Mouse (Mus musculus) cortical plate, adult 2 months (tissue): ENCODE measurements around the gene Ttbk1. TPM values are rescaled to one million over a fixed set of nuclear protein-coding genes. Genes with fewer than 3 reads are reported as not detected.

Experiments used
- H3K27ac ChIP-seq: fragments of 200-500 bp; 2 replicates; pipeline ENCODE4 v1.5.1; 2012; ENCODE audit warnings: low read length, control low read depth, inconsistent platforms; ENCODE audit not compliant: insufficient read depth
- H3K4me1 ChIP-seq: fragments of 200-500 bp; 2 replicates; pipeline ENCODE4 v1.6.1; 2011; ENCODE audit warnings: low read length; ENCODE audit not compliant: control insufficient read depth, insufficient read depth
- H3K4me3 ChIP-seq: fragments of 200-500 bp; 2 replicates; pipeline ENCODE4 v1.5.1; 2011; ENCODE audit warnings: mild to moderate bottlenecking, low read length, control low read depth; ENCODE audit not compliant: insufficient read depth
- CTCF ChIP-seq: fragments of 200-500 bp; IDR thresholded peaks from 2 replicates; pipeline ENCODE4 v1.5.1; 2011; ENCODE audit warnings: mild to moderate bottlenecking, control low read depth, low read length; ENCODE audit not compliant: insufficient read depth; ENCODE audit errors: extremely low read depth
- POLR2A ChIP-seq: fragments of 200-500 bp; IDR thresholded peaks from 2 replicates; pipeline ENCODE4 v1.6.1; 2011; ENCODE audit warnings: mild to moderate bottlenecking, low read length, control low read depth; ENCODE audit not compliant: insufficient read depth; ENCODE audit errors: extremely low read depth
- polyA plus RNA-seq: library from polyadenylated mRNA; depleted of rRNA; stranded (reverse); fragments of >200 nt; gene quantifications from 2 replicates; pipeline ENCODE4 v1.2.3, GENCODE M21; 2012; rRNA removed

Ttbk1 gene
- 56.2 and 57.3 TPM in 2 replicates for polyA plus RNA-seq

GRCm38 (mm10) chr17:46487431-46487830 lies at the start of gene Ttbk1:
Ttbk1 (minus strand) TSS chr17:46487675.
- H3K27ac ChIP-seq: peak within 1 kb of the TSS; percentile 50
- peak within 1 kb of the TSS; percentile 67 for H3K4me3 ChIP-seq
- TF ChIP-seq CTCF: no peak
- TF ChIP-seq POLR2A: peak; percentile 27; the same call in 1 of the 2 replicates
- H3K4me1 ChIP-seq: peaks cover 5% of the 10 kb centered on the region

GRCm38 (mm10) chr17:46525579-46526307 lies 38.3 kb upstream of the Ttbk1 start:
- Histone ChIP-seq H3K27ac (no peak overlapping the region), H3K4me1 (no peaks in the 10 kb centered on the region), H3K4me3 (no peak overlapping the region)
- no peak for TF ChIP-seq POLR2A
- peak; percentile 77 for TF ChIP-seq CTCF

DNA sequence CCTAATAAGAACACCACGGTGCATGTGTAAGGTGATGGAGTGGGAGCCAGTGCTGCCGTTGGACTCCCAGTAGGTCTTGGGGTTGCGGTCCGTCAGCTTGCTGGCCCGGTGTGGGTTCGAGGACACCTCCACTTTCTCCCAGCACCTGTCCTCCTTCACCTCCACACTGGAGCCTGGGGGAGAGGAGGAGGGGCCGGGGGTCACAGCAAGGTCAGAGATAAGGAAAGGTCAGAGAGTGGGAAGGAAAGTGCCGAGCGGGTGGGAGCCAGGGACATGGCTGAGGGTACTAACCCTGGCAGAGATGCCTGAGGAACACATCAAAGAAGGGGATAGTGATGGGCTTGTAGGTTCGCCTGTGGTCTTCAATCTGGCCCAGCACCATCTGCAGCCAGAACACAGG lies 37.6 kb upstream of the Ttbk1 start:
- Histone ChIP-seq H3K4me3 (no peak overlapping the region), H3K4me1 (no peaks in the 10 kb centered on the region), H3K27ac (no peak overlapping the region)
- TF ChIP-seq CTCF (no peak), POLR2A (no peak)

GRCm38 (mm10) chr17:46521963-46522668 lies 34.6 kb upstream of the Ttbk1 start:
- no peak overlapping the region for H3K27ac ChIP-seq
- H3K4me3 ChIP-seq: no peak overlapping the region
- TF ChIP-seq CTCF (no peak), POLR2A (no peak)
- no peaks in the 10 kb centered on the region for H3K4me1 ChIP-seq

GRCm38 (mm10) chr17:46521174-46521573 lies 33.7 kb upstream of the Ttbk1 start:
- Histone ChIP-seq H3K27ac (no peak overlapping the region), H3K4me3 (no peak overlapping the region), H3K4me1 (no peaks in the 10 kb centered on the region)
- no peak for TF ChIP-seq CTCF
- TF ChIP-seq POLR2A: no peak

DNA sequence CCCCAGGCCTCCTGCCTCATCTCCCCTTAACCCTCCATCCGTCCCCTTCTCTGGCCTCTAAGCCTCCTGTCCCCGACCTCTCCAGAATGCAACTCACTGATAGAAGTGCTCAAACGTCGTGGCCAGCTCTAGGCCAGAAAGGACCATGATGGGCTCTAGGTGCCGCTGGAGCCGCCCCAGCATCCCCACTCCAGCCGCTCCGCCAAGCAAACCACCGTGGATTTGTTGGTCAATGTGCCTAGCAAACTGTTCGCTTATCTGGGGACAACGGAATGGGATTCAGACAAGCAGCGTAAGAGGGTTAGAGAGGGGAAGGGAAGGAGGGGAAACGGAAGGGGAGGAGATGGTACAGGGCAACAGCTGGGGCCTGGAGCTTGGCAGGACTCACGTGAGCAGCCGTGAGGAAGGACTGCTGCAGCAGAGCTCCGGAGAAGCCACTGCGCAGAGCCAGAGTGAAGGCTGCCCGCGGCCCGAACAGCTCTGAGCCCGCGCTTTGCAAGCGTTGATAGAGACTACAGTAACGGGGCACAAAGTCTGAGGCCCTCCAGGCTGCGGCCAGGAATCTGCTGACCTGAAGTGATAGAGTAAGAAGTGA lies 33.0 kb upstream of the Ttbk1 start:
- H3K4me3 ChIP-seq: no peak overlapping the region
- no peak overlapping the region for H3K27ac ChIP-seq
- TF ChIP-seq POLR2A (no peak), CTCF (no peak)
- H3K4me1 ChIP-seq: no peaks in the 10 kb centered on the region

DNA sequence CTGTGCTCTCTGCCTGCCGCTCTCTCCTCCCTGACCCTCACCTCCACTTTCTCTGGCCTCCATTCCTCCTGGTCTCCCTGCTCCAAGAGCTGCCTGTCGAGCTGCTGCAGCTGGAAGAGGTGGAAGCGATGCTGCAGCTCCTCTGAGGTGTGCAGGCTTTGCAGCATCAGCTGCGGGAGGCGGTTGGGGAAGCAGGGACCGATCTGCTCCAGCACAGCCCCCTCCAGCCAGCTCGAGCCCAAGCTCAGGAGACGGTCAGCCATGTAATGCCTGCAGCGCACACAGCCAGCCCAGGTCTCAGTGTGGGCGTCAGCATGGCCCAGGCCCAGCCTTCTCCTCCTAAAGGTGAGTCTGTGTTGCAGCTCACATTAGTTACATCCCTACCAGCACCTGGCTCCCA lies 32.5 kb upstream of the Ttbk1 start:
- no peak overlapping the region for H3K4me3 ChIP-seq

DNA sequence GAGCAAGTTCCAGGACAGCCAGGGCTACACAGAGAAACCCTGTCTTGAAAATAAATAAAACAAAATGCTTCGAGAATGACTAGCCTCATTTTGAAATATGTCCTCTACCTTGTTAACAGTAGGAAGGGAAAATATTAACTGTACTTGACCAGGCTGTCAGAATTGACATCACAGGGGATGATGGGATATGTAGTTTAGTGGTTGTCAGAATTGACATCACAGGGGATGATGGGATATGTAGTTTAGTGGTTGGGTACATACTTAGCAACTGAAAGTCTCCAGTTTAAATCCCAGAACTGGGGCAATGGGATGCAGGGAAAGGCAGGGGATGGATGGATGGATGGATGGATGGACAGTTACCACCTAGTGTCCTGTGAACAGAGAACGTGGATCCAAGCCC lies 25.9 kb upstream of the Ttbk1 start:
- no peak overlapping the region for H3K27ac ChIP-seq
- TF ChIP-seq POLR2A (no peak), CTCF (no peak)
- no peaks in the 10 kb centered on the region for H3K4me1 ChIP-seq
- H3K4me3 ChIP-seq: no peak overlapping the region

More for the DNA sequence above, 32.5 kb upstream of the Ttbk1 start:
- TF ChIP-seq POLR2A (no peak), CTCF (no peak)
- no peak overlapping the region for H3K27ac ChIP-seq
- no peaks in the 10 kb centered on the region for H3K4me1 ChIP-seq

- no peaks in the 10 kb centered on the region for H3K4me1 ChIP-seq
- no peak overlapping the region for H3K4me3 ChIP-seq
- H3K27ac ChIP-seq: no peak overlapping the region
- no peak for TF ChIP-seq POLR2A
- TF ChIP-seq CTCF: peak; percentile 33
These were observed 23.7 kb upstream of the Ttbk1 start for GRCm38 (mm10) chr17:46511059-46511710.

- Histone ChIP-seq H3K4me1 (no peaks in the 10 kb centered on the region), H3K4me3 (no peak overlapping the region), H3K27ac (no peak overlapping the region)
- no peak for TF ChIP-seq CTCF
- TF ChIP-seq POLR2A: no peak
These were observed 18.1 kb upstream of the Ttbk1 start for GRCm38 (mm10) chr17:46505617-46506016.
